Mouse (Mus musculus): Measurements from ENCODE around the gene Skiv2l. TPM values are rescaled to one million over a fixed set of nuclear protein-coding genes. Genes with fewer than 3 reads are reported as not detected.
A peak's percentile ranks its signal among the peaks of the same experiment; 100 is the strongest.

Gene Skiv2l
- total and polyA plus RNA-seq, 3 experiments = 34.9 to 47.0 TPM; not detected in 1

- H3K27ac ChIP-seq (ENCODE audit: control insufficient read depth, low read depth, low read length) = peak overlapping the region; percentile 12
- peak overlapping the region; percentile 44 to 84 for H3K4me3 ChIP-seq (ENCODE audit: control insufficient read depth in 1 of 2, insufficient read depth in 1 of 2, low read depth in 2 of 2, low read length in 2 of 2)
- H3K9ac ChIP-seq (ENCODE audit: control insufficient read depth, low read depth, low read length, poor library complexity, severe bottlenecking) = peak overlapping the region; percentile 84
- peaks cover 0 to 11% of the 10 kb centered on the region in 2 experiments; a peak in 2 of 4 replicates for H3K36me3 ChIP-seq (ENCODE audit: control insufficient read depth in 1 of 2, insufficient read depth in 2 of 2, low read length in 2 of 2)
- TF ChIP-seq USF1 (IDR thresholded peaks at IDR 0.05; ENCODE audit: low read depth, low read length) (no peak), MYC (IDR thresholded peaks at IDR 0.05; ENCODE audit: low read depth, low read length) (0 out of 2 replicates have a peak, but pooled peaks have one; percentile 59), TCF12 (IDR thresholded peaks at IDR 0.05; ENCODE audit: low read depth, low read length) (peak; percentile 58; the same call in 1 of the 2 replicates), CTCF (IDR thresholded peaks at IDR 0.05 in 2 of 3, conservative IDR thresholded peaks at IDR 0.05 in 1 of 3; ENCODE audit: control insufficient read depth in 1 of 3, insufficient read depth in 1 of 3, low read depth in 2 of 3, low read length in 3 of 3, poor library complexity in 1 of 3, severe bottlenecking in 1 of 3) (peak in 1 of 3 experiments; percentile 20; a peak in 1 of 6 replicates), MAZ (IDR thresholded peaks at IDR 0.05; ENCODE audit: low read depth, low read length) (peak; percentile 97), EP300 (IDR thresholded peaks at IDR 0.05; ENCODE audit: low read depth in 1 of 2, low read length in 2 of 2) (peak in 1 of 2 experiments; percentile 29; a peak in 1 of 4 replicates), BHLHE40 (IDR thresholded peaks at IDR 0.05; ENCODE audit: borderline replicate concordance, low read depth, low read length) (peak; percentile 37; the same call in 1 of the 2 replicates), POLR2A (IDR thresholded peaks at IDR 0.05; ENCODE audit: control insufficient read depth in 1 of 2, insufficient read depth in 1 of 2, low read depth in 1 of 2, low read length in 2 of 2, poor library complexity in 1 of 2) (0 out of 4 replicates have a peak, but pooled peaks of 1 of the 2 experiments have one; percentile 12), ZC3H11A (IDR thresholded peaks at IDR 0.05; ENCODE audit: low read depth, low read length) (no peak), ZMIZ1 (IDR thresholded peaks at IDR 0.05; ENCODE audit: low read depth, low read length) (0 out of 2 replicates have a peak, but pooled peaks have one; percentile 12), SIN3A (IDR thresholded peaks at IDR 0.05; ENCODE audit: low read length) (peak; percentile 38; the same call in 1 of the 2 replicates), NRF1 (IDR thresholded peaks at IDR 0.05; ENCODE audit: insufficient read depth, low read depth, low read length, poor library complexity, severe bottlenecking) (peak; percentile 73), HCFC1 (IDR thresholded peaks at IDR 0.05; ENCODE audit: low read depth, low read length) (peak; percentile 70), TAL1 (IDR thresholded peaks at IDR 0.05; ENCODE audit: low read length) (peak; percentile 80), ETS1 (IDR thresholded peaks at IDR 0.05; ENCODE audit: low read depth, low read length) (peak; percentile 56; the same call in 1 of the 2 replicates), ZNF384 (IDR thresholded peaks at IDR 0.05; ENCODE audit: low read depth, low read length) (no peak)
- H3K9me3 ChIP-seq (replicated peaks; ENCODE audit: insufficient read depth, low read length) = no peaks in the 10 kb centered on the region
- peaks cover 24% of the 10 kb centered on the region for H3K79me2 ChIP-seq (ENCODE audit: control insufficient read depth, insufficient read depth, low read length, poor library complexity)
- peak; percentile 95 for DNase-seq (ENCODE audit: low read depth, low spot score)
- peaks cover 0 to 12% of the 10 kb centered on the region in 2 experiments; a peak in 2 of 4 replicates for H3K4me1 ChIP-seq (ENCODE audit: control insufficient read depth in 1 of 2, insufficient read depth in 2 of 2, low read length in 2 of 2)
- H3K27me3 ChIP-seq (ENCODE audit: control insufficient read depth in 1 of 2, insufficient read depth in 2 of 2, low read length in 2 of 2) = no peaks in the 10 kb centered on the region
Measured at GRCm38 (mm10) chr17:34894074-34894597, 44.1 kb upstream of the Skiv2l start.

GRCm38 (mm10) chr17:34893072-34893824 is 43.2 kb upstream of the Skiv2l start:
- Histone ChIP-seq H3K36me3 (ENCODE audit: control insufficient read depth in 1 of 2, insufficient read depth in 2 of 2, low read length in 2 of 2) (peaks cover 0 to 11% of the 10 kb centered on the region in 2 experiments; a peak in 2 of 4 replicates), H3K79me2 (ENCODE audit: control insufficient read depth, insufficient read depth, low read length, poor library complexity) (peaks cover 18% of the 10 kb centered on the region), H3K27me3 (ENCODE audit: control insufficient read depth in 1 of 2, insufficient read depth in 2 of 2, low read length in 2 of 2) (no peaks in the 10 kb centered on the region), H3K9me3 (replicated peaks; ENCODE audit: insufficient read depth, low read length) (no peaks in the 10 kb centered on the region), H3K27ac (ENCODE audit: control insufficient read depth, low read depth, low read length) (peak overlapping the region; percentile 12; the same call in 1 of the 2 replicates), H3K4me1 (ENCODE audit: control insufficient read depth in 1 of 2, insufficient read depth in 2 of 2, low read length in 2 of 2) (peaks cover 0 to 12% of the 10 kb centered on the region in 2 experiments; a peak in 2 of 4 replicates), H3K9ac (ENCODE audit: control insufficient read depth, low read depth, low read length, poor library complexity, severe bottlenecking) (peak overlapping the region; percentile 63; the same call in 1 of the 2 replicates), H3K4me3 (ENCODE audit: control insufficient read depth in 1 of 2, insufficient read depth in 1 of 2, low read depth in 2 of 2, low read length in 2 of 2) (no peak overlapping the region; a peak in 1 of 4 replicates)
- DNase-seq (ENCODE audit: low read depth, low spot score) = no peak
- TF ChIP-seq GABPA (IDR thresholded peaks at IDR 0.05; ENCODE audit: low read depth, low read length) (no peak), HCFC1 (IDR thresholded peaks at IDR 0.05; ENCODE audit: low read depth, low read length) (no peak), MXI1 (IDR thresholded peaks at IDR 0.05; ENCODE audit: low read depth, low read length) (no peak), UBTF (IDR thresholded peaks at IDR 0.05; ENCODE audit: borderline replicate concordance, insufficient read depth, low read depth, low read length) (no peak), TBP (IDR thresholded peaks at IDR 0.05; ENCODE audit: low read depth, low read length) (no peak), MYC (IDR thresholded peaks at IDR 0.05; ENCODE audit: low read depth, low read length) (no peak), ZC3H11A (IDR thresholded peaks at IDR 0.05; ENCODE audit: low read depth, low read length) (no peak), ZKSCAN1 (IDR thresholded peaks at IDR 0.05; ENCODE audit: low read depth, low read length) (no peak), MAX (IDR thresholded peaks at IDR 0.05; ENCODE audit: low read length) (no peak), SIN3A (IDR thresholded peaks at IDR 0.05; ENCODE audit: low read length) (no peak), MAZ (IDR thresholded peaks at IDR 0.05; ENCODE audit: low read depth, low read length) (no peak), JUND (IDR thresholded peaks at IDR 0.05; ENCODE audit: low read depth, low read length) (no peak), POLR2AphosphoS5 (IDR thresholded peaks at IDR 0.05; ENCODE audit: borderline replicate concordance, low read depth, low read length) (no peak), TAL1 (IDR thresholded peaks at IDR 0.05; ENCODE audit: low read length) (no peak), MAFK (IDR thresholded peaks at IDR 0.05; ENCODE audit: borderline replicate concordance, low read depth, low read length) (no peak), ZNF384 (IDR thresholded peaks at IDR 0.05; ENCODE audit: low read depth, low read length) (no peak), POLR2A (IDR thresholded peaks at IDR 0.05; ENCODE audit: control insufficient read depth in 1 of 2, insufficient read depth in 1 of 2, low read depth in 1 of 2, low read length in 2 of 2, poor library complexity in 1 of 2) (no peak), KAT2A (conservative IDR thresholded peaks at IDR 0.05; ENCODE audit: low read depth, low read length) (no peak)
